Mouse (Mus musculus) bone marrow, adult 2 months (tissue): ENCODE measurements at regions not wholly inside any gene's neighbourhood (a gene's known extent, or its start where the extent isn't known, plus 50 kb on each side); places are given as distances from the start of the nearest gene placed in this dataset.

Experiments
- CTCF ChIP-seq: fragments of 200-500 bp; IDR thresholded peaks from 2 replicates; pipeline ENCODE4 v1.5.1; 2011; ENCODE audit warnings: low read length, control low read depth; ENCODE audit not compliant: control insufficient read depth, insufficient read depth
- POLR2A ChIP-seq: fragments of 200-500 bp; IDR thresholded peaks from 2 replicates; pipeline ENCODE4 v1.6.1; 2011; ENCODE audit warnings: low read depth, mild to moderate bottlenecking, control low read depth, low read length, borderline replicate concordance; ENCODE audit not compliant: control insufficient read depth

DNA sequence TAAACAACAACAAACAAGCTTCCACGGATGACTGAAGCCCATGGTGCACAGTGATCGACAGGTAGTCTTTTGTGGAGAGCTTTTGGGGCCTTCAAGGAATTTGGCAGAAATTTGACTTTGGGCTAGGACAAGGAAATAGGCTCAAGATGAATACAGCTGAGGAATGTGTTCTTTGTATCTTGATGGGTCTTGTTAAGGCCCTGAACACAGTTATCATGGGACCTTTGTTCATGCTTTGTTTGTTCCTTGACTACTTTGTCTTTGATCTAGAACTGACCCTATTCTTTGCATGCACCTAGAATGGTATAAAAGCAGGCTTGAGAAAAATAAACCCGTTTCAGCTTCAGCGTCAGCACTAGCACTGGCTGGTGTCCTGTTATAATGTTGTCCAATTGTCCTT lies 168.1 kb upstream of the Sp8 start:
- TF ChIP-seq CTCF, result no peak
- no peak for TF ChIP-seq POLR2A
